Mouse (Mus musculus): Measurements from ENCODE around the gene Tcf3.

DNA sequence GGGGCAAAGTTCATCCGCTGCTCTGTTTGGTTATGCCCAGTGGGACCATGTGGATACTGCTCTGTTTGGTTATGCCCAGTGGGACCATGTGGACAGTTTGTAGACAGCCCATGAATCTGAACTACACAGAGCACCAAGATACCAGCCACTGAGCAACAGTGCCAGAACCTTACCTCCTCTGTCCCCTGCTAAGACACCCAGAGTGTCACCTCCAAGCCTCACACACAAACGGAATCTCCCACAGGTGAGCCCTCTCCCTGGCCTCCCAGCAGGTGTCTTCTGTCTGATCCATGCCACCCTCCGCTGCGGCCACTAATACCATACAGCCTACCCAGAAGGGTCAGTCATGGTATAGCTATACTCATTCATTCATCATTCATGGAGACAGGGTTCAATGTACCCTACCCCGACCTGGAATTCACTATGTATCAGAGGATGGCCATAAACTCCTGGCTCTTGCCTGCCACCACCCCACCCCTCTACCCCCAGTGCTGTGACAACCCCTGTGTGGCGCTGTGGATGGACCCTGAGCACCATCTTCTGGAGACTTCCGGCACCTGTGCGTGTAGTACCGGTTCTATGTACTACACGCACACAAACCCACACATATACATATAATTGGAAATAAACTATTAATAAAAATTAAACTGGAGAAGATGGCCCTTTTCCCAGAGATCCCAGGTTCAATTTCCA lies 27.8 kb downstream of the Tcf3 start:
- TF ChIP-seq CTCF (IDR thresholded peaks at IDR 0.05; ENCODE audit: low read depth) (peak; percentile 72), EP300 (IDR thresholded peaks at IDR 0.05; ENCODE audit: low read depth) (no peak)

Data from liver, embryonic 14.5 days (tissue).